Mouse (Mus musculus) bone marrow macrophage, adult 2 months (primary cell): ENCODE results near the gene A2ml1.

Experiments used
- CTCF ChIP-seq: IDR thresholded peaks from 2 replicates; pipeline ENCODE4 v1.5.1; 2012; ENCODE audit warnings: low read depth, mild to moderate bottlenecking, low read length, moderate library complexity
- POLR2A ChIP-seq: IDR thresholded peaks from 2 replicates; pipeline ENCODE4 v1.6.1; 2012; ENCODE audit warnings: mild to moderate bottlenecking, low read depth, low read length, borderline replicate concordance

GRCm38 (mm10) chr6:128549463-128550452 lies 31.6 kb downstream of the A2ml1 start:
- TF ChIP-seq POLR2A (no peak), CTCF (no peak)
